Mouse (Mus musculus) urinary bladder, postnatal 25 days (tissue): ENCODE results near the gene Prdm10.

Source experiments
- DNase-seq: peaks from one replicate; pipeline ENCODE4 v3.0.0; 2022; ENCODE audit warnings: low spot score

Prdm10 gene

GRCm38 (mm10) chr9:31280366-31281010, at the start of gene Prdm10:
Gene Prdm10 (plus strand): TSS chr9:31280538.
- peak; percentile 87 for DNase-seq

- DNase-seq, result no peak
Measured at GRCm38 (mm10) chr9:31235030-31235429, 45.3 kb upstream of the Prdm10 start.

- DNase-seq, result no peak
Measured at GRCm38 (mm10) chr9:31235489-31235888, 44.8 kb upstream of the Prdm10 start.

- DNase-seq, result no peak
Measured at GRCm38 (mm10) chr9:31236079-31236478, 44.3 kb upstream of the Prdm10 start.

- no peak for DNase-seq
Measured at GRCm38 (mm10) chr9:31238526-31238925, 41.8 kb upstream of the Prdm10 start.

GRCm38 (mm10) chr9:31239551-31239950, 40.8 kb upstream of the Prdm10 start:
- no peak for DNase-seq

GRCm38 (mm10) chr9:31240522-31241207, 39.7 kb upstream of the Prdm10 start:
- DNase-seq, result no peak

GRCm38 (mm10) chr9:31241208-31241699, 39.1 kb upstream of the Prdm10 start:
- no peak for DNase-seq

GRCm38 (mm10) chr9:31243306-31243938, 36.9 kb upstream of the Prdm10 start:
- DNase-seq, result no peak

- DNase-seq, result no peak
Measured at GRCm38 (mm10) chr9:31243939-31244333, 36.4 kb upstream of the Prdm10 start.

- DNase-seq, result no peak
Measured at GRCm38 (mm10) chr9:31245006-31245405, 35.3 kb upstream of the Prdm10 start.

- no peak for DNase-seq
Measured at GRCm38 (mm10) chr9:31246421-31246820, 33.9 kb upstream of the Prdm10 start.

GRCm38 (mm10) chr9:31247447-31248220, 32.7 kb upstream of the Prdm10 start:
- DNase-seq, result no peak

- no peak for DNase-seq
Measured at GRCm38 (mm10) chr9:31252182-31252799, 28.0 kb upstream of the Prdm10 start.

GRCm38 (mm10) chr9:31253311-31253734, 27.0 kb upstream of the Prdm10 start:
- DNase-seq, result no peak

- DNase-seq, result no peak
Measured at GRCm38 (mm10) chr9:31253866-31254696, 26.3 kb upstream of the Prdm10 start.

- no peak for DNase-seq
Measured at GRCm38 (mm10) chr9:31254697-31255004, 25.7 kb upstream of the Prdm10 start.

GRCm38 (mm10) chr9:31255953-31256352, 24.4 kb upstream of the Prdm10 start:
- no peak for DNase-seq

- no peak for DNase-seq
Measured at GRCm38 (mm10) chr9:31258237-31258636, 22.1 kb upstream of the Prdm10 start.

GRCm38 (mm10) chr9:31260219-31260618, 20.1 kb upstream of the Prdm10 start:
- no peak for DNase-seq
